Mouse (Mus musculus): ENCODE measurements around the gene Psg22. TPM values are rescaled to one million over a fixed set of nuclear protein-coding genes. Genes with fewer than 3 reads are reported as not detected.
A peak's percentile ranks its signal among the peaks of the same experiment; 100 is the strongest.
"Not testable (repeated sequence)": the region's sequence is repeated elsewhere in the genome, so short reads cannot be mapped to it uniquely, and the experiment has no call there.

Psg22 gene
- polyA plus RNA-seq, 1 experiment from 2014 or later, result not detected

- Histone ChIP-seq H3K9me3 (ENCODE audit: control insufficient read depth, low read length) (no peaks in the 10 kb centered on the region), H3K36me3 (replicated peaks; ENCODE audit: control insufficient read depth, insufficient read depth) (no peaks in the 10 kb centered on the region)
Observed at GRCm38 (mm10) chr7:18733111-18733510, 15.2 kb downstream of the Psg22 start.

GRCm38 (mm10) chr7:18734451-18734850, 16.6 kb downstream of the Psg22 start:
- Histone ChIP-seq H3K4me1 (replicated peaks; ENCODE audit: control insufficient read depth, insufficient read depth, low read length) (no peaks in the 10 kb centered on the region), H3K27ac (no peak overlapping the region), H3K4me3 (replicated peaks; ENCODE audit: low read length) (no peak overlapping the region), H3K4me2 (replicated peaks) (no peak overlapping the region), H3K9me3 (ENCODE audit: control insufficient read depth, low read length) (no peaks in the 10 kb centered on the region), H3K9ac (no peak overlapping the region), H3K27me3 (ENCODE audit: control insufficient read depth, insufficient read depth, low read length) (no peaks in the 10 kb centered on the region), H3K36me3 (replicated peaks; ENCODE audit: control insufficient read depth, insufficient read depth) (no peaks in the 10 kb centered on the region)
- ATAC-seq (ENCODE audit: low FRiP score), result no peak
- 87% methylated on average over 1 of the region's 1 CpGs for WGBS
- DNase-seq (ENCODE audit: low spot score), result no peak

More at GRCm38 (mm10) chr7:18733111-18733510, 15.2 kb downstream of the Psg22 start:
- no peak overlapping the region for H3K4me3 ChIP-seq (replicated peaks; ENCODE audit: low read length)
- no peaks in the 10 kb centered on the region for H3K27me3 ChIP-seq (ENCODE audit: control insufficient read depth, insufficient read depth, low read length)
- no peak for ATAC-seq (ENCODE audit: low FRiP score)
- H3K4me1 ChIP-seq (replicated peaks; ENCODE audit: control insufficient read depth, insufficient read depth, low read length), result no peaks in the 10 kb centered on the region
- no peak overlapping the region for H3K27ac ChIP-seq
- no peak for DNase-seq (ENCODE audit: low spot score)
- no peak overlapping the region for H3K4me2 ChIP-seq (replicated peaks)
- no peak overlapping the region for H3K9ac ChIP-seq

- H3K4me1 ChIP-seq (replicated peaks; ENCODE audit: control insufficient read depth, insufficient read depth, low read length), result no peaks in the 10 kb centered on the region
- peaks cover 9% of the 10 kb centered on the region for H3K27me3 ChIP-seq (ENCODE audit: control insufficient read depth, insufficient read depth, low read length)
- 9% methylated on average over 20 of the region's 20 CpGs for WGBS
- H3K9me3 ChIP-seq (ENCODE audit: control insufficient read depth, low read length), result no peaks in the 10 kb centered on the region
- peak overlapping the region; percentile 62; the same call in 1 of the 2 replicates for H3K27ac ChIP-seq
- H3K4me2 ChIP-seq (replicated peaks), result peak overlapping the region; percentile 48
- H3K9ac ChIP-seq, result peak overlapping the region; percentile 55
- ATAC-seq (ENCODE audit: low FRiP score) (peak; percentile 55; the same call in 1 of the 2 replicates), DNase-seq (ENCODE audit: low spot score) (no peak)
- H3K36me3 ChIP-seq (replicated peaks; ENCODE audit: control insufficient read depth, insufficient read depth), result no peaks in the 10 kb centered on the region
- peak overlapping the region; percentile 30 for H3K4me3 ChIP-seq (replicated peaks; ENCODE audit: low read length)
Observed at GRCm38 (mm10) chr7:18746189-18746860, 28.4 kb downstream of the Psg22 start.

GRCm38 (mm10) chr7:18747420-18747819, 29.5 kb downstream of the Psg22 start:
- H3K9me3 ChIP-seq (ENCODE audit: control insufficient read depth, low read length); H3K36me3 ChIP-seq (replicated peaks; ENCODE audit: control insufficient read depth, insufficient read depth); H3K27ac ChIP-seq; H3K4me2 ChIP-seq (replicated peaks); DNase-seq (ENCODE audit: low spot score); H3K4me1 ChIP-seq (replicated peaks; ENCODE audit: control insufficient read depth, insufficient read depth, low read length); ATAC-seq (ENCODE audit: low FRiP score); H3K27me3 ChIP-seq (ENCODE audit: control insufficient read depth, insufficient read depth, low read length); H3K9ac ChIP-seq; H3K4me3 ChIP-seq (replicated peaks; ENCODE audit: low read length): not testable (repeated sequence)
- 40% methylated on average over 2 of the region's 2 CpGs for WGBS

GRCm38 (mm10) chr7:18748994-18749895, 31.4 kb downstream of the Psg22 start:
- ATAC-seq (ENCODE audit: low FRiP score), result peak; percentile 8; the same call in 1 of the 2 replicates
- H3K27me3 ChIP-seq (ENCODE audit: control insufficient read depth, insufficient read depth, low read length), result peaks cover 9% of the 10 kb centered on the region
- no peak overlapping the region for H3K4me3 ChIP-seq (replicated peaks; ENCODE audit: low read length)
- DNase-seq (ENCODE audit: low spot score), result no peak
- H3K4me2 ChIP-seq (replicated peaks), result no peak overlapping the region
- WGBS, result 12% methylated on average over 6 of the region's 6 CpGs
- H3K36me3 ChIP-seq (replicated peaks; ENCODE audit: control insufficient read depth, insufficient read depth), result no peaks in the 10 kb centered on the region
- no peak overlapping the region for H3K9ac ChIP-seq
- H3K9me3 ChIP-seq (ENCODE audit: control insufficient read depth, low read length), result no peaks in the 10 kb centered on the region
- H3K27ac ChIP-seq, result no peak overlapping the region
- H3K4me1 ChIP-seq (replicated peaks; ENCODE audit: control insufficient read depth, insufficient read depth, low read length), result no peaks in the 10 kb centered on the region

GRCm38 (mm10) chr7:18749896-18750477, 32.1 kb downstream of the Psg22 start:
- WGBS, result 56% methylated on average over 11 of the region's 13 CpGs
- H3K9ac ChIP-seq; H3K4me1 ChIP-seq (replicated peaks; ENCODE audit: control insufficient read depth, insufficient read depth, low read length); H3K27me3 ChIP-seq (ENCODE audit: control insufficient read depth, insufficient read depth, low read length); H3K4me3 ChIP-seq (replicated peaks; ENCODE audit: low read length); H3K4me2 ChIP-seq (replicated peaks); H3K36me3 ChIP-seq (replicated peaks; ENCODE audit: control insufficient read depth, insufficient read depth); H3K9me3 ChIP-seq (ENCODE audit: control insufficient read depth, low read length); H3K27ac ChIP-seq: not testable (repeated sequence)
- peak; percentile 92 for DNase-seq (ENCODE audit: low spot score)
- ATAC-seq (ENCODE audit: low FRiP score), result peak; percentile 77; the same call in 1 of the 2 replicates

GRCm38 (mm10) chr7:18760152-18760551, 42.3 kb downstream of the Psg22 start:
- not testable (repeated sequence) for H3K9ac ChIP-seq; H3K9me3 ChIP-seq (ENCODE audit: control insufficient read depth, low read length); ATAC-seq (ENCODE audit: low FRiP score); DNase-seq (ENCODE audit: low spot score); H3K4me3 ChIP-seq (replicated peaks; ENCODE audit: low read length); H3K36me3 ChIP-seq (replicated peaks; ENCODE audit: control insufficient read depth, insufficient read depth); H3K27me3 ChIP-seq (ENCODE audit: control insufficient read depth, insufficient read depth, low read length); H3K27ac ChIP-seq; H3K4me2 ChIP-seq (replicated peaks); H3K4me1 ChIP-seq (replicated peaks; ENCODE audit: control insufficient read depth, insufficient read depth, low read length)
- WGBS, result 93% methylated on average over 7 of the region's 7 CpGs

GRCm38 (mm10) chr7:18762885-18763284, 45.0 kb downstream of the Psg22 start:
- not testable (repeated sequence) for H3K4me2 ChIP-seq (replicated peaks); H3K9me3 ChIP-seq (ENCODE audit: control insufficient read depth, low read length); H3K27ac ChIP-seq; ATAC-seq (ENCODE audit: low FRiP score); H3K36me3 ChIP-seq (replicated peaks; ENCODE audit: control insufficient read depth, insufficient read depth); H3K4me3 ChIP-seq (replicated peaks; ENCODE audit: low read length); H3K9ac ChIP-seq; H3K27me3 ChIP-seq (ENCODE audit: control insufficient read depth, insufficient read depth, low read length); H3K4me1 ChIP-seq (replicated peaks; ENCODE audit: control insufficient read depth, insufficient read depth, low read length); DNase-seq (ENCODE audit: low spot score)
- 0% methylated on average over 1 of the region's 2 CpGs for WGBS

Data from hindbrain, embryonic 14.5 days (tissue).